ENCODE assay signal across 8 mouse cellular contexts in genomic region chr19:23757961-23758553, GRCm38 (mm10). TPM values are rescaled to one million over a fixed set of nuclear protein-coding genes. Genes with fewer than 3 reads are reported as not detected.
DNase-seq lines count a peak whose midpoint lies in the region; ATAC-seq and TF ChIP-seq lines count a peak whose summit lies in the region.

No protein-coding gene starts in this region.

- no peaks in the 10 kb centered on the region for H3K79me2 ChIP-seq in heart, adult 2 months (replicated peaks; ENCODE audit: control insufficient read depth, insufficient read depth, low read length)

- H3K4me3 ChIP-seq in embryonic facial prominence, embryonic 14.5 days (ENCODE audit: low read depth, low read length), result peak overlapping the region; percentile 73
- H3K4me3 ChIP-seq in heart, adult 2 months, result peak overlapping the region; percentile 87
- peak overlapping the region; percentile 73 for H3K4me3 ChIP-seq in limb, embryonic 13.5 days
- peak overlapping the region; percentile 85 for H3K4me3 ChIP-seq in midbrain, embryonic 16.5 days (ENCODE audit: low read depth, low read length)

- peak; percentile 78 for DNase-seq in 416B (ENCODE audit: low read depth)
- peak; percentile 84 to 90 for DNase-seq in adrenal gland, postnatal 4 days (ENCODE audit: low spot score in 2 of 2)
- DNase-seq in embryonic facial prominence, embryonic 14.5 days (ENCODE audit: low spot score), result peak; percentile 96
- DNase-seq in heart, adult 2 months, result peak; percentile 92 to 96
- DNase-seq in kidney, adult 8-10 months, result peak; percentile 85 to 92
- peak; percentile 72 to 75 for DNase-seq in spleen, postnatal 36 days (ENCODE audit: low spot score in 2 of 2)

- peaks cover 27% of the 10 kb centered on the region for H3K27me3 ChIP-seq in embryonic facial prominence, embryonic 14.5 days (replicated peaks; ENCODE audit: control insufficient read depth, insufficient read depth, low read length)
- H3K27me3 ChIP-seq in heart, adult 2 months (ENCODE audit: control insufficient read depth, insufficient read depth, low read length), result no peaks in the 10 kb centered on the region
- peaks cover 28% of the 10 kb centered on the region for H3K27me3 ChIP-seq in limb, embryonic 13.5 days
- H3K27me3 ChIP-seq in midbrain, embryonic 16.5 days (ENCODE audit: control insufficient read depth, insufficient read depth, low read depth, low read length), result no peaks in the 10 kb centered on the region

- 0% methylated on average over 34 of the region's 40 CpGs for WGBS in embryonic facial prominence, embryonic 14.5 days
- under 1% methylated on average over 40 of the region's 40 CpGs for WGBS in heart, adult 2 months
- under 1% methylated on average over 39 of the region's 40 CpGs for WGBS in limb, embryonic 13.5 days
- WGBS in midbrain, embryonic 16.5 days, result 1% methylated on average over 40 of the region's 40 CpGs

- H3K4me2 ChIP-seq in embryonic facial prominence, embryonic 14.5 days (ENCODE audit: low read depth, low read length), result peak overlapping the region; percentile 88
- H3K4me2 ChIP-seq in limb, embryonic 13.5 days (replicated peaks), result peak overlapping the region; percentile 88
- peak overlapping the region; percentile 60 for H3K4me2 ChIP-seq in midbrain, embryonic 16.5 days (ENCODE audit: low read length)

- H3K27ac ChIP-seq in embryonic facial prominence, embryonic 14.5 days (replicated peaks; ENCODE audit: low read depth, low read length), result peak overlapping the region; percentile 91
- peak overlapping the region; percentile 95 for H3K27ac ChIP-seq in heart, adult 2 months
- H3K27ac ChIP-seq in limb, embryonic 13.5 days, result peak overlapping the region; percentile 84
- H3K27ac ChIP-seq in midbrain, embryonic 16.5 days (ENCODE audit: low read length), result peak overlapping the region; percentile 99

- H3K9ac ChIP-seq in embryonic facial prominence, embryonic 14.5 days (ENCODE audit: low read depth, low read length), result peak overlapping the region; percentile 84
- peak overlapping the region; percentile 84 for H3K9ac ChIP-seq in heart, adult 2 months (ENCODE audit: low read depth, low read length)
- H3K9ac ChIP-seq in limb, embryonic 13.5 days, result peak overlapping the region; percentile 79
- peak overlapping the region; percentile 93 for H3K9ac ChIP-seq in midbrain, embryonic 16.5 days (ENCODE audit: low read depth, low read length)

- ATAC-seq in embryonic facial prominence, embryonic 14.5 days (ENCODE audit: low read depth), result peak; percentile 86
- peak; percentile 81 for ATAC-seq in limb, embryonic 13.5 days (ENCODE audit: low FRiP score, low read depth)
- peak; percentile 84 for ATAC-seq in midbrain, embryonic 16.5 days

- TF ChIP-seq POLR2A in heart, adult 2 months (IDR thresholded peaks at IDR 0.05; ENCODE audit: insufficient read depth, low read depth, low read length), result 0 out of 2 replicates have a peak, but pooled peaks have one; percentile 8

- TF ChIP-seq EP300 in heart, adult 2 months (IDR thresholded peaks at IDR 0.05; ENCODE audit: insufficient read depth, low read depth, low read length), result 0 out of 2 replicates have a peak, but pooled peaks have one; percentile 33

- no peaks in the 10 kb centered on the region for H3K4me1 ChIP-seq in embryonic facial prominence, embryonic 14.5 days (ENCODE audit: control insufficient read depth, insufficient read depth, low read length)
- H3K4me1 ChIP-seq in heart, adult 2 months (ENCODE audit: control insufficient read depth, insufficient read depth, low read length), result no peaks in the 10 kb centered on the region; the same call in 1 of the 2 replicates
- peaks cover 15% of the 10 kb centered on the region for H3K4me1 ChIP-seq in limb, embryonic 13.5 days
- peaks cover 19% of the 10 kb centered on the region for H3K4me1 ChIP-seq in midbrain, embryonic 16.5 days (ENCODE audit: control insufficient read depth, insufficient read depth, low read length)

- H3K9me3 ChIP-seq in embryonic facial prominence, embryonic 14.5 days (ENCODE audit: control insufficient read depth, low read length), result no peaks in the 10 kb centered on the region
- no peaks in the 10 kb centered on the region for H3K9me3 ChIP-seq in limb, embryonic 13.5 days
- no peaks in the 10 kb centered on the region for H3K9me3 ChIP-seq in midbrain, embryonic 16.5 days (replicated peaks; ENCODE audit: control insufficient read depth, low read length, poor library complexity, severe bottlenecking)

- intact Hi-C loops in heart, adult 2 months (cut with DNase I), result loop anchor here (5.0 kb wide), 5 partner anchors 49 to 719 kb away; partner anchors contain the start of genes Fam122a, Fam189a2 and Fxn

- H3K36me3 ChIP-seq in embryonic facial prominence, embryonic 14.5 days (ENCODE audit: control insufficient read depth, insufficient read depth, low read length), result no peaks in the 10 kb centered on the region
- no peaks in the 10 kb centered on the region for H3K36me3 ChIP-seq in heart, adult 2 months (ENCODE audit: control insufficient read depth, insufficient read depth, low read length)
- no peaks in the 10 kb centered on the region for H3K36me3 ChIP-seq in limb, embryonic 13.5 days
- H3K36me3 ChIP-seq in midbrain, embryonic 16.5 days (ENCODE audit: control insufficient read depth, insufficient read depth, low read length), result no peaks in the 10 kb centered on the region

- no peak for TF ChIP-seq CTCF in heart, adult 2 months (IDR thresholded peaks at IDR 0.05)

RNA-seq across cellular contexts. Expression of gene Apba1, which starts 0.6 kb away (rescaled TPM):
- total RNA-seq in adrenal gland, postnatal 4 days (2021), result 10 to 100 TPM; 11.3 to 14.7 TPM
- polyA plus RNA-seq in embryonic facial prominence, embryonic 14.5 days (2014; fragmentation: Nextera tagmentation; extraction: Ambion mirVana), result 1.7 and 1.9 TPM in 2 replicates
- total RNA-seq in heart, adult 2 months (2021), result 1 to 10 TPM; 3.0 to 3.9 TPM
- polyA plus RNA-seq in heart, adult 2 months (2012; rRNA removed), result 2.7 and 3.3 TPM in 2 replicates
- 0.38 and 0.41 TPM in 2 replicates for polyA plus RNA-seq in limb, embryonic 13.5 days (2015; fragmentation: Nextera tagmentation; extraction: Ambion mirVana)
- polyA plus RNA-seq in midbrain, embryonic 16.5 days (2015; fragmentation: Nextera tagmentation; extraction: Ambion mirVana), result 10.9 and 12.3 TPM in 2 replicates

Comparison
In these comparisons a context has a peak if more than half of its experiments do, and no peak if none do; other contexts are left out.
1. Peak in every context shown above with its lines: DNase-seq, ATAC-seq, H3K4me3 ChIP-seq and H3K27ac ChIP-seq.